Mouse (Mus musculus) cerebellum, adult 2 months (tissue): Measurements from ENCODE around the gene Mc3r. TPM values are rescaled to one million over a fixed set of nuclear protein-coding genes. Genes with fewer than 3 reads are reported as not detected.

ENCODE experiments used
- DNase-seq, 2 experiments: peaks; one replicate each; pipeline ENCODE4 v3.0.0; 2021
- H3K27ac ChIP-seq: fragments of 200-500 bp; 2 replicates; pipeline ENCODE4 v1.5.1; 2012; ENCODE audit warnings: low read length, control low read depth, inconsistent platforms; ENCODE audit not compliant: insufficient read depth
- H3K27me3 ChIP-seq: fragments of 200-500 bp; 2 replicates; pipeline ENCODE4 v1.6.1; 2012; ENCODE audit warnings: inconsistent platforms, mild to moderate bottlenecking, low read length, moderate library complexity; ENCODE audit not compliant: control insufficient read depth, insufficient read depth
- H3K4me1 ChIP-seq: fragments of 200-500 bp; 2 replicates; pipeline ENCODE4 v1.6.1; 2011; ENCODE audit warnings: low read length; ENCODE audit not compliant: control insufficient read depth, insufficient read depth
- H3K4me3 ChIP-seq: fragments of 200-500 bp; replicated peaks from 2 replicates; pipeline ENCODE3; 2011; ENCODE audit warnings: mild to moderate bottlenecking, low read depth, low read length, control low read depth; ENCODE audit not compliant: insufficient read depth
- CTCF ChIP-seq: fragments of 200-500 bp; IDR thresholded peaks from 2 replicates; pipeline ENCODE4 v1.5.1; 2011; ENCODE audit warnings: low read depth, mild to moderate bottlenecking, control low read depth, low read length, moderate library complexity, borderline replicate concordance; ENCODE audit not compliant: insufficient read depth
- POLR2A ChIP-seq: fragments of 200-500 bp; IDR thresholded peaks from 2 replicates; pipeline ENCODE4 v1.6.1; 2011; ENCODE audit warnings: low read length, control low read depth, borderline replicate concordance; ENCODE audit not compliant: insufficient read depth
- WGBS: fragments of 180-500 bp; shearing (Covaris S2); methylation state at CpG from one replicate; pipeline ENCODE4 v1.1.7; 2018; 5-methylcytosine and 5-hydroxymethylcytosine counted together
- polyA plus RNA-seq: library from polyadenylated mRNA; depleted of rRNA; stranded (reverse); fragments of >200 nt; gene quantifications from 2 replicates; pipeline ENCODE4 v1.2.3, GENCODE M21; 2012; rRNA removed

Gene Mc3r
- polyA plus RNA-seq, 1 experiment, result 0.18 TPM

DNA sequence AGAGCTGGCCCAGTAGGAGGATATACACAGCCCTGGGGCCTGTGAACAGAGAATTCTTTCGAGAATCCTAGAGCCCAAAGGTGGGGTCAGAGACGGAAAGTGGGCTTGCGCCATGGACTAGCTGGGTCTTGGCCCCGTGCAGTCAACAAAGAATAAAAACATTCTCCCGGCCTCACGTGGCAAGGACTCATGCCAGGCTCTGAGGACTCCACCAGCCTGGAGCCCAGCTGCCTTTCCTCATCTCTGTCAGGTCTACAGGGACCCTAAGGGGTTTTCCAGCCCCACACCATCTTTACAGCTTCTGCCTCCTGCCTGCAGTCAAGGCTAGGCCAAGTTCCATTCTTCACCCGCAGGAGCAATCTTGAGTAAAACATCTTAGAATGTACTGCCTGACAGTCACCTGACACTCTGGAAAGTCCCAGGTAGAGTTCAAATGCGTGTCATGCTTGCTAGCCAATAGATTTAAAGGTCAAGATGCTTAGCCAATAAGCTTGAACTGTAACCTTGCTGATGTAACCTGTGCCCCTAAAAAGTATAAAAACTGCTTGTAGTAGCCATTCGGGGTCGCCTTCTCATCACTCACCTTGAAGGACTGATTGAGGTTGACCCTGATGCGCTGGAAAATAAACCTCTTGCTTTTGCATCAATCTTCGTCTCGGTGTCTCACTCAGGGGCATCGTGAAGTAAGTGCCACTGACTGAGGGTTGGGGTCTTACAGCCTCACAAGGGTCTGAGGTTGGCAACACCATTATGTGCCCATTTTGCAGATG is 43.6 kb downstream of the Mc3r start:
- no peak overlapping the region for H3K4me3 ChIP-seq
- TF ChIP-seq CTCF (no peak), POLR2A (no peak)
- H3K27me3 ChIP-seq, result no peaks in the 10 kb centered on the region
- no peak overlapping the region for H3K27ac ChIP-seq
- 74% methylated on average over 14 of the region's 14 CpGs for WGBS
- no peaks in the 10 kb centered on the region for H3K4me1 ChIP-seq
- no peak for DNase-seq

DNA sequence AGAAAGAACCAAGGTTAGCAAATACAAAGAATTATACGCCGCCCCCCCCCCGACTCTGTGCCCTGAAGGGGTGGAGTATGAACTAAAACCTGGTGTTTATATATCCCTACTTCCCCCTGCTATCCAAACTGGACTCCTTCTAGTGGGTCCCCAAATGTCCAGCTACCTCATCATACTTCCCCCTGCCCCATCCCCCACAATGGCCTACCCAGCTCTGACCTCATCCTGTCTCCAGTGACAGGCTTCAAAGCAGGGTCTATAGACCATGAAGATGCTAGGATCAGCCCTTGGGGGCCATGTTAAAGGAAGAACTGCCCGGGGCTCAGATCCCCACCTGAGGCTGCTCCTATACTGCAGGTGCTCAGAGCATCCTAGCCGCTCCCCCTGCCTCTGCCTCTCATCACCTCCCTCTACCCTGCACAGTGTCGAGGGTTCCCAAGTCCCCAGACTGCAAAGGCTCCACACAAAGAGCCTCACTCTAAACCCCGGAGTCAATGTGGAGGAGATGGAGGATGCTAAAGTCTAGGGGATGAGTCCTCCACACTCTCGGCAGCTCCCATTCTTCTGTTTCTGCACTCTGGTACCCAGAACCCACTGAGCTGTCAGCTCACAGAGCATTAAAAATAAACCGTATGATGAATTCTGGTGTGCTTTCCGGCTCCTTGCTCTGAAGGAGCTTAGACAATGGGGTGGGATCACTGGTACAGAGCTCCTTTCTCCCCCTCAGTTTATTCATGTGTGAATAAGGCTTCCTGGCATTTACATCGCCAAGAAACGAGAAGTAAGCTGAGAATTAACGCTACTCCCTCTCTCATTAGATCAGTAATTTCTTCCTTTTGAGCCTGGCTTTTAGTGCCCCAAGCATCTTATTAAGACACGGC is 44.5 kb downstream of the Mc3r start:
- H3K27me3 ChIP-seq, result no peaks in the 10 kb centered on the region
- no peak overlapping the region for H3K4me3 ChIP-seq
- no peak for DNase-seq
- 51% methylated on average over 14 of the region's 14 CpGs for WGBS
- TF ChIP-seq POLR2A, result no peak
- no peak for TF ChIP-seq CTCF
- H3K27ac ChIP-seq, result no peak overlapping the region
- no peaks in the 10 kb centered on the region for H3K4me1 ChIP-seq

DNA sequence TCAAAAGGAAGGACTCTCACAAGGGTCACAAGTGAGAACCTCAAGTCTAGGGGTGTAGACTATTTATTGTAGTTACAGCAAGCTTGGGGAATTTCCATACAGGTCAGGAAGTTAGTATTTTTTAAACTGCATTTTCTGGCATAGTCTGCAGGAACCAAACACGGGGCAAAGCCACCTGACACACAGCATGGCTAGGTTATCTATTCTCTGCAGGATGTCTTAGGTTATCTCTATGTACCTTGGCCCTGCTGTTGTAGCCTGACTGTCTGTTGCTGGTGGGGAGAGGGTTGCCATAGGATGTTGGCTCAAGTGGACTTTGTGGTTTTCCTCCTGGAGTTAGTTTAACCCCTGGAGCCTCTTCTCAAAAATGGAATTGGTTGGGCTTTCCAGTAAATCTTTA is 49.8 kb downstream of the Mc3r start:
- TF ChIP-seq CTCF (no peak), POLR2A (no peak)
- H3K27ac ChIP-seq, result no peak overlapping the region
- no peak overlapping the region for H3K4me3 ChIP-seq
- 53% methylated on average over 1 of the region's 1 CpGs for WGBS
- DNase-seq, result no peak
- no peaks in the 10 kb centered on the region for H3K4me1 ChIP-seq
- no peaks in the 10 kb centered on the region; the same call in 1 of the 2 replicates for H3K27me3 ChIP-seq

DNA sequence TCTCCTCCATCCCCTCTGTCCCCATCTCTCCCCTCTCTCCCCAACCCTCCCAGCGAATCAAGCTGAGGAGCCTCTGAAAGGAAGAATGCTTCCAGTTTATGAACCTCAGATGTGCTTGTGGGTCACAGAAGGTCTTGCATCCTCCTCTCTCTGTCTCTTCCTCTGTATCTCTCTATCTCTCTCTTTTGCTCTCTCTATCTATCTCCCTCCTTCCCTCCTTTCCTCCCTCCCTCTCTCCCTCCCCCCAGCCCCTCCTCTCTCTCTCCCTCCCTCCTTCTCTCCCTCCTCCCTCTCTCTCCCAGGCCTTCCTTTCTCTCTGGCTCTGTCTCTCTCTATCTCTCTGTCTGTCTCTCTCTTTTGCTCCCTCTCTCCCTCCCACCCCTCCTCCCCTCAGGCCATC is 50.2 kb downstream of the Mc3r start:
- WGBS, result 46% methylated on average over 1 of the region's 1 CpGs
- Histone ChIP-seq H3K4me1 (no peaks in the 10 kb centered on the region), H3K27me3 (no peaks in the 10 kb centered on the region; the same call in 1 of the 2 replicates), H3K4me3 (no peak overlapping the region), H3K27ac (no peak overlapping the region)
- no peak for DNase-seq
- no peak for TF ChIP-seq POLR2A
- no peak for TF ChIP-seq CTCF

DNA sequence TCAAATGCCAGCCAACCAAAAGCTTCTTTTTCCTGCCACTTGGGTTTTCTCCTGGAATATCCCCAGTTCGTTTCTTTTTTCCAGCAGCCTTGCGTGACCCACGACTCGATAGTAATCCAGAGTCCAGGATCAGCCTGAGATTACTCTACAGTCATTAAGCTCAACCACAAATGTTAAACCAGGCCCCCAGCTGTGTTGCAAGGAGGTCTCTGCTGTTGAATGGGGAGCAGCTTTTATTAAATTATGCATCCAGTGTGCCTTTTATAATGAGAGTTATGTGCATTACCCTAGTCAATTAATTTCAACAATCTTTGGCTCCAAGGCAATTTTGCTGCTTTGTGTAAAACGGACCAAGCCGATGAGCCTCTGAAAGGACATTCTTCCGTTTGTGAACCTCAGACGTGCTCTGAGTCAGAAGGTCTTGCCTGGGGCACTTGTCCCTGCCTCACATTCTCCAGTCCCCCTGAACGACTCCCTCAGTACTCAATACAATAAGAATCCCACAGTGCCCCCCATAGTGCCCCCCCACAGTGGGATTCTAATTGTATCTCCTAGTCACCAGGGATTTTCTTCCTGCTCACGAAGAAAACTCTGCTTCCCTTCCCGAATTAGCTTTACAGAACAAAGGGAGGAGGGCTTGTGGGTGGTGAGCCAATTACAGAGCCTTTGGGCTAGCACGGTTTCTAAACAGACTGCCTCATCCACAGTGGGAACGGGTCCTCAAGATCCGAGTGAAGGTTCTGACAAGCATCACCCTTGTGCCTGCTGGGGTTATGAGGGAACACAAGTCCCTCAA is 51.0 kb downstream of the Mc3r start:
- H3K27ac ChIP-seq, result no peak overlapping the region

More for the DNA sequence above, 51.0 kb downstream of the Mc3r start:
- no peak for DNase-seq
- Histone ChIP-seq H3K4me3 (no peak overlapping the region), H3K4me1 (no peaks in the 10 kb centered on the region), H3K27me3 (no peaks in the 10 kb centered on the region; the same call in 1 of the 2 replicates)
- no peak for TF ChIP-seq POLR2A
- TF ChIP-seq CTCF, result no peak
- 12% methylated on average over 14 of the region's 14 CpGs for WGBS

Other genes starting within 250 kb of the Mc3r start
- 6.2 and 8.3 TPM in 2 replicates for gene Cbln4, start 205.0 kb upstream of the Mc3r start, polyA plus RNA-seq
- 13.0 and 14.0 TPM in 2 replicates for gene Fam210b, start 97.1 kb downstream of the Mc3r start, polyA plus RNA-seq
- gene Aurka, start 122.0 kb downstream of the Mc3r start, polyA plus RNA-seq, result 2.1 and 2.2 TPM in 2 replicates
- gene Cstf1, start 122.2 kb downstream of the Mc3r start, polyA plus RNA-seq, result 28.2 and 31.6 TPM in 2 replicates
- gene Cass4, start 145.3 kb downstream of the Mc3r start, polyA plus RNA-seq, result 0.11 and 0.14 TPM in 2 replicates
- 81.7 and 84.4 TPM in 2 replicates for gene Rtf2, start 192.1 kb downstream of the Mc3r start, polyA plus RNA-seq
- not detected in 2 replicates for gene Gcnt7, start 210.1 kb downstream of the Mc3r start, polyA plus RNA-seq
- not detected in 2 replicates for gene Fam209, start 224.0 kb downstream of the Mc3r start, polyA plus RNA-seq